Mouse (Mus musculus) ZHBTc4 (cell line): Measurements from ENCODE around the gene Krtap4-9.
"Not testable (repeated sequence)": the region's sequence is repeated elsewhere in the genome, so short reads cannot be mapped to it uniquely, and the experiment has no call there.

Source experiments
- DNase-seq: peaks from one replicate; pipeline ENCODE4 v3.0.0-alpha.2; 2011; ENCODE audit warnings: low read depth, low spot score

Krtap4-9 gene

DNA sequence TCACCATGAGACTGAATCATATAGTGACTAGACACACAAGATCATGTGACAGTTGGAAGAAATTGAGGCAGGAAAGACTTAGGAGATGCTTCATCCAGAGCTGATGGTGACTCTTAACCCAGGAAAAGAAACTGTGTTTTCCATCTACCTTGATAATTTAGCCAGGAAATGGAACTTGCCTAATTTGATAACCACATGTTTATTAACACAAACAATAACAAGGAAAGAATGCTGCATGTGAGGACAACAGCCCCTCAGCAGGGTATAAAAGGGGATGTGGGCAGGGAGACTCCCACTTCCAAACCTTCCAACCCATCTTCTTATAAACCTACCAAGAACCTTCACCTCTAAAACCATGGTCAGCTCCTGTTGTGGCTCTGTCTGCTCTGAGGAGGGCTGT is at the start of gene Krtap4-9:
Gene Krtap4-9, plus strand, starts transcription at position 301 of the 400 bp plus-strand sequence.
- DNase-seq: not testable (repeated sequence)

- DNase-seq: no peak
Measured at GRCm38 (mm10) chr11:99743985-99744384, 41.0 kb upstream of the Krtap4-9 start.

GRCm38 (mm10) chr11:99758877-99759276 is 26.1 kb upstream of the Krtap4-9 start:
- DNase-seq: no peak

GRCm38 (mm10) chr11:99768410-99768809 is 16.6 kb upstream of the Krtap4-9 start:
- DNase-seq: no peak

DNA sequence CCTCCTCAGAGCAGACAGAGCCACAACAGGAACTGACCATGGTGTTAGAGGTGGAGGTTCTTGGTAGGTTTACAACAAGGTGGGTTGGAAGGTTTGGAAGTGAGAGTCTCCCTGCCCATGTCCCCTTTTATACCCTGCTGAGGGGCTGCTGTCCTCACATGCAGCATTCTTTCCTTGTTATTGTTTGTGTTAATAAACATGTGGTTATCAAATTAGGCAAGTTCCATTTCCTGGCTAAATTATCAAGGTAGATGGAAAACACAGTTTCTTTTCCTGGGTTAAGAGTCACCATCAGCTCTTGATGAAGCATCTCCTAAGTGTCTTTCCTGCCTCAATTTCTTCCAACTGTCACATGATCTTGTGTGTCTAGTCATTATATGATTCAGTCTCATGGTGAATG is 12.2 kb upstream of the Krtap4-9 start, which contains the start of gene Gm11595:
Gene Gm11595, minus strand, starts transcription at position 101 of the 400 bp plus-strand sequence.
- not testable (repeated sequence) for DNase-seq

DNA sequence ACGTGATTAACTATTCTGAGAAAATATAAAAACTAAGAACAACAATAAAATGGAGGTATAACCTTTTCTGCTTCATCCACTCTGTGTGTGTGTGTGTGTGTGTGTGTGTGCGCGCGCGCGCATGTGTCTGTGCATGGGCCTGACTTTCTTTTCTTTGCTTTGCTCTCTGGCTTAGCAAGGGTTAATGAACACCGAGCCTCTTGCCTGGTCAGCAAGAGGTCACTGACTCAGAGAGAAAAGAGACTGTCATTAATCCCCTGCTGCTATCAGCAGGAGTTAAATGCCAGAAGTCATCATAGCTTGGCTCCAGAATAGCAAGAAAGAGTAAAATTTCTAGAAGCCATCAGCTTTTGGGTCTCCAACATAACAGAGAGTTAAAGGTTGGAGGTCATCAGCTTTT is 6.6 kb upstream of the Krtap4-9 start:
- DNase-seq: no peak

- DNase-seq: no peak
Measured at GRCm38 (mm10) chr11:99780604-99781003, 4.4 kb upstream of the Krtap4-9 start, which contains the start of gene Krtap4-8. TSS of gene Krtap4-8 (minus strand) at chr11:99780704.

DNA sequence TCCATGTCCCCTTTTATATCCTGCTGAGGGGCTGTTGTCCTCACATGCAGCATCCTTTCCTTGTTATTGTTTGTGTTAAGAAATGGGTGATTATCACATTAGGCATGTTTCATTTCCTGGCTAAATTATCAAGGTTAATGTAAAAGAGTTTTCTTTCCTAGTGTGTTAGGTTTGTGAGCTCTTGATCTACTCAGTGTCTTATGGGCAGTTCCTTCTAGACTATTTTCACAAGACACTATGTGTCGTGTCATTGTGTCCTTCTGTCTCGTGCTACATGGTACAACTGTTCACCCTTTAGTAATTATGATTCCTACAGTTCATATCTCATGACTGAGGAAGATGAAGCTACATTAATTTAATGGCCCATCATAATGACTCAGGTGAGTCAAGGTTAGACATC is 8.4 kb downstream of the Krtap4-9 start, which contains the start of gene Gm11596:
Gene Gm11596, minus strand, starts transcription at position 101 of the 400 bp plus-strand sequence.
- DNase-seq: no peak

DNA sequence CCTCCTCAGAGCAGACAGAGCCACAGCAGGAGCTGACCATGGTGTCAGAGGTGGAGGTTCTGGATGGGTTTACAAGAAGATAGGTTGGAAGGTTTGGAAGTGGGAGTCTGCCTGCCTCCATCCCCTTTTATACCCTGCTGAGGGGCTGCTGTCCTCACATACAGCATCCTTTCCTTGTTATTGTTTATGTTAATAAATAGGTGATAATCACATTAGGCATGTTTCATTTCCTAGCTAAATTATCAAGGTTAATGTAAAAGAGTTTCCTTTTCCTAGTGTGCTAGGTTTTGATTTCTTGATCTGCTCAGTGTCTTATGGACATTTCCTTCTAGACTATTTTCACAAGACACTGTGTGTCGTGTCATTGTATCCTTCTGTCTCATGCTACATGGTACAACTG is 13.8 kb downstream of the Krtap4-9 start, which contains the start of gene Gm11569:
Gene Gm11569, minus strand, starts transcription at position 101 of the 400 bp plus-strand sequence.
- not testable (repeated sequence) for DNase-seq

- not testable (repeated sequence) for DNase-seq
Measured at GRCm38 (mm10) chr11:99804346-99804745, 19.3 kb downstream of the Krtap4-9 start, which contains the start of gene Gm11554. TSS of gene Gm11554 (minus strand) at chr11:99804446.

GRCm38 (mm10) chr11:99809792-99810191 is 24.8 kb downstream of the Krtap4-9 start, which contains the start of gene Krtap4-13:
TSS of gene Krtap4-13 (minus strand) at chr11:99809892.
- not testable (repeated sequence) for DNase-seq

GRCm38 (mm10) chr11:99815566-99815965 is 30.6 kb downstream of the Krtap4-9 start, which contains the start of gene Gm11564:
TSS of gene Gm11564 (minus strand) at chr11:99815666.
- not testable (repeated sequence) for DNase-seq
